Mouse (Mus musculus) midbrain, embryonic 14.5 days (tissue): ENCODE results near the gene Wipf1. TPM values are rescaled to one million over a fixed set of nuclear protein-coding genes. Genes with fewer than 3 reads are reported as not detected.

Source experiments
- ATAC-seq: fragments of 200-750 bp; cut with Nextera tagmentation; 2 replicates; pipeline ENCODE4 v1.8.0; 2017; ENCODE audit warnings: moderate number of reproducible peaks, moderate library complexity; ENCODE audit not compliant: low FRiP score, low TSS enrichment
- DNase-seq: peaks from one replicate; pipeline ENCODE4 v3.0.0-alpha.2; 2015
- H3K27ac ChIP-seq: fragments of 300-500 bp; sonication (generic); replicated peaks from 2 replicates; pipeline ENCODE4 v1.5.1; 2014; ENCODE audit warnings: mild to moderate bottlenecking, low read depth, low read length, moderate library complexity
- H3K27me3 ChIP-seq: fragments of 300-500 bp; sonication (generic); 2 replicates; pipeline ENCODE4 v1.6.1; 2014; ENCODE audit warnings: low read length, control low read depth, mixed read lengths; ENCODE audit not compliant: control insufficient read depth, insufficient read depth
- H3K36me3 ChIP-seq: fragments of 300-500 bp; sonication (generic); 2 replicates; pipeline ENCODE4 v1.6.1; 2014; ENCODE audit warnings: low read length, control low read depth; ENCODE audit not compliant: control insufficient read depth, insufficient read depth
- H3K4me1 ChIP-seq: fragments of 300-500 bp; sonication (generic); 2 replicates; pipeline ENCODE4 v1.6.1; 2014; ENCODE audit warnings: mild to moderate bottlenecking, antibody characterized with exemption, low read length, control low read depth; ENCODE audit not compliant: control insufficient read depth, insufficient read depth
- H3K4me2 ChIP-seq: fragments of 300-500 bp; sonication (generic); 2 replicates; pipeline ENCODE4 v1.6.1; 2014; ENCODE audit warnings: mild to moderate bottlenecking, low read length, moderate library complexity
- H3K4me3 ChIP-seq: fragments of 300-500 bp; sonication (generic); replicated peaks from 2 replicates; pipeline ENCODE4 v1.5.1; 2014; ENCODE audit warnings: low read depth, low read length
- H3K9ac ChIP-seq: fragments of 300-500 bp; sonication (generic); replicated peaks from 2 replicates; pipeline ENCODE4 v1.6.1; 2014; ENCODE audit warnings: mild to moderate bottlenecking, low read length, moderate library complexity
- H3K9me3 ChIP-seq: fragments of 300-500 bp; sonication (generic); 2 replicates; pipeline ENCODE4 v1.6.1; 2016; ENCODE audit warnings: low read length, control low read depth, mixed read lengths; ENCODE audit not compliant: control insufficient read depth
- WGBS: fragments of 180-500 bp; shearing (Covaris S2); extraction: QIAGEN DNeasy Blood & Tissue Kit; methylation state at CpG from one replicate; pipeline ENCODE4 v1.1.7; 2014; 5-methylcytosine and 5-hydroxymethylcytosine counted together
- polyA plus RNA-seq: library from polyadenylated mRNA; unstranded; fragments of >200 nt; fragmentation: Nextera tagmentation; extraction: Ambion mirVana; gene quantifications from 2 replicates; pipeline ENCODE4 v1.2.1, GENCODE M21; 2014

Gene Wipf1
- polyA plus RNA-seq, 1 experiment from 2014 or later, result 2.8 TPM

- WGBS, result 58% methylated on average over 4 of the region's 4 CpGs
- Histone ChIP-seq H3K4me1 (no peaks in the 10 kb centered on the region), H3K4me3 (no peak overlapping the region), H3K4me2 (no peak overlapping the region), H3K9me3 (no peaks in the 10 kb centered on the region), H3K27ac (no peak overlapping the region), H3K36me3 (no peaks in the 10 kb centered on the region), H3K27me3 (no peaks in the 10 kb centered on the region), H3K9ac (no peak overlapping the region)
- no peak for ATAC-seq
- DNase-seq, result no peak
Measured at GRCm38 (mm10) chr2:73407662-73408061, 121.9 kb downstream of the Wipf1 start.

DNA sequence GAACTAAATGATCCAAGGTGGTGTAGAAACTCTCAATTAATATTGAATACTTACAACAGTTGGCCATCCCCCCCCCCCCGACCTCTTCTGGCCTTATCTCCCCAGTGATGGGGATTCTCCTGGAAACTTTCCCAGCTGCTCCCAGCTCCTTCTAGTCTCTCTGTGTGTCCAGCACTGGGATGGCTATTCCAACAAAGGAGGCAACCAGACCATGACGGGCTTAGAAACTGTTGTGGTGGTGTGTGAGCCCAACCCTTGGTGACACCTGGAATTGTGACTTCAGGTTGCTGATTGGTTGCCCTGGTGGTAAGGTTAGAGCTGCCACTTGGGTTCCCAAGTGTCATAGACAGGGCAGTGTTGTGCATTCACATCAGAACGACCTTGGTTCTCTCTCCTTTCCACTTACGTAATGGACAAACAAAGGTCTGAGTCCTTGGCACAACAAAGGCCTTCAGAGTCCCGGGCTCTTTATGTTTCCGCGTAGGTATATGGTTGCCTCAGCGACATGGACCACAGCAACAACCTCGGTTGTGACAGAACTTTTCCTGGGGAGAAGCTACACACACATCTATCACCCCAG is 123.1 kb downstream of the Wipf1 start:
- ATAC-seq (no peak), DNase-seq (no peak)
- no peaks in the 10 kb centered on the region for H3K36me3 ChIP-seq
- no peaks in the 10 kb centered on the region for H3K9me3 ChIP-seq
- no peaks in the 10 kb centered on the region for H3K27me3 ChIP-seq
- H3K4me3 ChIP-seq, result no peak overlapping the region
- no peak overlapping the region for H3K9ac ChIP-seq
- 88% methylated on average over 9 of the region's 9 CpGs for WGBS
- H3K4me2 ChIP-seq, result no peak overlapping the region
- no peaks in the 10 kb centered on the region for H3K4me1 ChIP-seq
- no peak overlapping the region for H3K27ac ChIP-seq

DNA sequence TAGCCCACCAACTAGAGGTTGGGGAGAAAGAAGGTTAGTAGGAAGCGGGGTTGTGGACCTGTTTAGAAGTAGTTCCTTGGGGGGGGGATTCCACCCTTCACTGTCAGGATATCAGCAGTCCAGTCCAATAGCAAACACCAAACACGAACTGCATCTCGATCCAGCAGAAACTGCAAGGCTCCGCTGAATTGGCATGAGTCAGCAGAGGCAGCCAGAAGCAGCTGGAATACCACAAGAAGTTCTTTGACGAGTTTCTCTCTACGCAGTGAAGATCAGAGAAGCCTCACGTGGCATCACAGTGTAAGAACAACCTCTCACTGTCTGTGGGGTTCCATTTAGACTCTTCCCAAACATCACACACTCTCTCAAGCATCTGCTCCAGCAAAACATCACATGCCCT is 124.6 kb downstream of the Wipf1 start:
- Histone ChIP-seq H3K4me2 (no peak overlapping the region), H3K27ac (no peak overlapping the region), H3K4me1 (no peaks in the 10 kb centered on the region), H3K36me3 (no peaks in the 10 kb centered on the region), H3K9me3 (no peaks in the 10 kb centered on the region), H3K27me3 (no peaks in the 10 kb centered on the region), H3K9ac (no peak overlapping the region), H3K4me3 (no peak overlapping the region)
- ATAC-seq (no peak), DNase-seq (no peak)
- 88% methylated on average over 7 of the region's 7 CpGs for WGBS

DNA sequence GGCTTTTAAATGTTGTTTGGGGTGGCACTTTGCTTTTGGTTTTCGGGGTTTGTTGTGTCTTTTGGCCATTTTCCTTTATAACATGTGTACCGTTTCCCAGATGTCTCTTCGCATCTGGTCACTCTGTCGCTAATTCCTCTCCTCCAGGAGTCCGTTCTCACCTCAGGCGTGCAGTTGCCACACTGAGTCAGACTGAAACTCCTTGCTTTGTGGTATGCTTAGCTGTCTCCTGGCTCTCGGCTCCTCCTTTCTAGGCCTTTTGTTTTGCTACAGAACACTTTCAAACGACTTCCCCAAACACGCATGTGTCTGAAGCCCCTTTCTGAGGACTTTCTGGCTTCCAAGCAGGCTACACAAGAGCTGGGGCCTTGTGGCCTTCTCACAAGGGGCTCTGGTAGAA is 125.1 kb downstream of the Wipf1 start:
- Histone ChIP-seq H3K4me3 (no peak overlapping the region), H3K4me1 (no peaks in the 10 kb centered on the region), H3K27ac (no peak overlapping the region), H3K4me2 (no peak overlapping the region), H3K9me3 (no peaks in the 10 kb centered on the region), H3K9ac (no peak overlapping the region), H3K27me3 (no peaks in the 10 kb centered on the region), H3K36me3 (no peaks in the 10 kb centered on the region)
- WGBS, result 89% methylated on average over 9 of the region's 9 CpGs
- no peak for DNase-seq
- no peak for ATAC-seq

- no peaks in the 10 kb centered on the region for H3K27me3 ChIP-seq
- no peak overlapping the region for H3K4me2 ChIP-seq
- no peak overlapping the region for H3K4me3 ChIP-seq
- no peaks in the 10 kb centered on the region for H3K36me3 ChIP-seq
- no peaks in the 10 kb centered on the region for H3K9me3 ChIP-seq
- DNase-seq (peak; percentile 62), ATAC-seq (no peak)
- WGBS, result 86% methylated on average over 15 of the region's 15 CpGs
- H3K9ac ChIP-seq, result no peak overlapping the region
- no peaks in the 10 kb centered on the region for H3K4me1 ChIP-seq
- no peak overlapping the region for H3K27ac ChIP-seq
Measured at GRCm38 (mm10) chr2:73403385-73404013, 126.0 kb downstream of the Wipf1 start.

DNA sequence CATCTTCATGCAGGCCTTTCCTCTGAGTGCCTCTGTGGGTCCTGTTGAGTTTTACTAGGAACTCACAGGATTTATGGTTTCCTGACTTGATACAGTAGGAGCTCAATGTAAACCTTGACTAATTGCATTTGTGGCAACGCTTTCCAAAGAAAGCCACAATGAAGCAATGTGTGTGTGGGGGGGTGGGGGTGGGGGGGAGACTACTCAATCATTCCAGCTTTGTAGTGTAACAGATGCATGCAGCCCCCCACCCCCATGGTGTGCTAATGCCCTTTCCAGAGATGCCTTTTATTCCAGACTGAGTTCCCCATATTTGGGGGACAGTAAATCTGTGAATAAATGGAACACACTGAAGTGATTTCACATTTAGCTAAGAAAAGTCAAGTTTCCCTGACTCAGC is 127.8 kb downstream of the Wipf1 start:
- no peak for DNase-seq
- no peak overlapping the region for H3K9ac ChIP-seq
- ATAC-seq, result no peak
- H3K27ac ChIP-seq, result no peak overlapping the region
- 44% methylated on average over 1 of the region's 1 CpGs for WGBS
- H3K27me3 ChIP-seq, result no peaks in the 10 kb centered on the region
- no peaks in the 10 kb centered on the region for H3K4me1 ChIP-seq
- no peak overlapping the region for H3K4me2 ChIP-seq
- H3K9me3 ChIP-seq, result no peaks in the 10 kb centered on the region
- no peaks in the 10 kb centered on the region for H3K36me3 ChIP-seq
- no peak overlapping the region for H3K4me3 ChIP-seq

DNA sequence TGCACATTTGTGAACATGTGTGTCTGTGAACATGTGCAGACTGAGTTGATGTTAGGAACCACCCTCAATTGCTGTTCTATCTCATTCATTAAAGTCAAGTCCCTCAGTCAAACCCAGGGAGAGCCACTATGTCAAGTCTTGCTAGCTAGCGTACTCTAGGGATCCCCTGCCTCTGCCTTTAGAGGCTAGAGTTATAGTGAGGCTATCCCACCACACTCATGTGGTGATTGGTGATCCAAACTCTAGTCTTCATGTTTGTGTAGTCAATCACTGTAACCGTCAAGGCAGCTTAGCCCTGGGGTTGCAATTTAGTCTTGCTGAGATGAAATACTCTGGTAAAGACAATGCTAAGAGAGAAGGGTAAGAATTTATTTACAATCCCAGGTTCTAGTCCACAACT is 132.1 kb downstream of the Wipf1 start:
- DNase-seq, result no peak
- WGBS, result 97% methylated on average over 2 of the region's 2 CpGs
- H3K27ac ChIP-seq, result no peak overlapping the region
- no peaks in the 10 kb centered on the region for H3K36me3 ChIP-seq
- H3K9me3 ChIP-seq, result no peaks in the 10 kb centered on the region
- no peak overlapping the region for H3K9ac ChIP-seq
- H3K4me3 ChIP-seq, result no peak overlapping the region
- H3K4me1 ChIP-seq, result no peaks in the 10 kb centered on the region
- H3K4me2 ChIP-seq, result no peak overlapping the region
- ATAC-seq, result no peak
- H3K27me3 ChIP-seq, result no peaks in the 10 kb centered on the region

DNA sequence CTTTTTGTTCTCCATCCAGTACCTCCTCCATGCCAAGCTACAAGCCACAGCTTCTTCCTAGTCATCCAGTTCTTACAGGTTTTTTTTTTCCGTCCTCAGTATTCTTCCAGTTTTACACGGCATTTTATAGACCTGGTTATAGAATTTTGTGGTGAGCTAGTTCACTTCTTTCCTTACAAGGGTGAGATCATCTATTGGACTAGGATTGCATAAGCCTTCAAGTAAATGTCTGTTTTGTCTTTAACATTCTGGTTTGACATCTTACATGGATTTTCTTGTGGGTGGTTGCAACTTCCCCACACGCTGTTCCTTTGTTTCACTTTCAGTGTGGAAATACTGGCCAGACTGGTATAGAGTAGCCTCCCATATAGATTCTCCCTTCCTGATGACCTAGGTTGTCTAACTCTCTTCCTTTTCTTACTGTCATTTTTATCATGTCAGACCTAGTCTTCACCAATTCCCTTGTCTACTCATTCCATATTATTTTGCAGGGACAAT is 132.7 kb downstream of the Wipf1 start:
- Histone ChIP-seq H3K9ac (no peak overlapping the region), H3K4me3 (no peak overlapping the region), H3K4me2 (no peak overlapping the region), H3K27ac (no peak overlapping the region), H3K27me3 (no peaks in the 10 kb centered on the region), H3K36me3 (no peaks in the 10 kb centered on the region), H3K9me3 (no peaks in the 10 kb centered on the region), H3K4me1 (no peaks in the 10 kb centered on the region)
- 92% methylated on average over 3 of the region's 3 CpGs for WGBS
- no peak for DNase-seq
- no peak for ATAC-seq

GRCm38 (mm10) chr2:73395516-73395915 is 134.0 kb downstream of the Wipf1 start:
- ATAC-seq (no peak), DNase-seq (no peak)
- H3K27me3 ChIP-seq, result no peaks in the 10 kb centered on the region
- 87% methylated on average over 8 of the region's 8 CpGs for WGBS
- no peaks in the 10 kb centered on the region for H3K4me1 ChIP-seq
- no peak overlapping the region for H3K27ac ChIP-seq
- H3K9me3 ChIP-seq, result no peaks in the 10 kb centered on the region
- no peaks in the 10 kb centered on the region for H3K36me3 ChIP-seq
- no peak overlapping the region for H3K4me2 ChIP-seq
- H3K9ac ChIP-seq, result no peak overlapping the region
- no peak overlapping the region for H3K4me3 ChIP-seq
